In the genomic region with DNA sequence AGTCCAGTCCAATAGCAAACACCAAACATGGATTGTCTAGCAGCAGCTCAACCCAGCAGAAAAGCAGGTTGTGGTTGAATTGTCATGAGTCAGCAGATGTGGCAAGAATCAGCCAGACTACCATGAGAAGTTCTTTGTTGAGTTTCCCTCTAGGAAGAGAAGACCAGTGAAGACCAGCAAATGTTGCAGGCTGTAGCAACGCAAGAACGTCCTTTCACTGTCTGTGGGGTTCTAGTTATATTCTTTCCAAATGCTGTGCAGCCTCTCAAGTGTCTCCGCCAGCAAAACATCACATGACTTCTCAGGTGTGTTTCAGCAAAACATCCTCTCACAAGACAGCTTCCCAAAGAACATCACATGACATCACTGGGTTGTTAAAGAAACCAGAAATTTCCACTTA, we compare ENCODE assay signal across 34 mouse cellular contexts. TPM values are rescaled to one million over a fixed set of nuclear protein-coding genes. Genes with fewer than 3 reads are reported as not detected.
DNase-seq lines count a peak whose midpoint lies in the region; ATAC-seq and TF ChIP-seq lines count a peak whose summit lies in the region.
"Had no signal": no experiment of that assay in that cellular context is flagged by ENCODE, and none has a peak within 500 bp of the region (broad histone marks: within the 10 kb centered on the region; RNA-seq: fewer than 3 reads in every experiment).

No protein-coding gene starts in this region.

- H3K9me3 ChIP-seq in liver, embryonic 11.5 days (ENCODE audit: control insufficient read depth, low read length), result no peaks in the 10 kb centered on the region
- no peaks in the 10 kb centered on the region for H3K9me3 ChIP-seq in ES-E14 (ENCODE audit: control insufficient read depth, insufficient read depth, low read depth, low read length)
- H3K9me3 ChIP-seq: forebrain, embryonic 12.5 days; heart, embryonic 15.5 days; limb, embryonic 13.5 days; liver, embryonic 13.5 days; stomach, embryonic 15.5 days had no signal

- WGBS in liver, embryonic 11.5 days, result 86% methylated on average over 3 of the region's 3 CpGs

- H3K4me2 ChIP-seq in liver, embryonic 11.5 days, result no peak overlapping the region
- H3K4me2 ChIP-seq: forebrain, embryonic 12.5 days; heart, embryonic 15.5 days; hindbrain, embryonic 12.5 days; limb, embryonic 13.5 days; liver, embryonic 13.5 days; midbrain, embryonic 13.5 days; stomach, embryonic 15.5 days had no signal

- in situ Hi-C loops in ES-E14 (cut with MboI; ENCODE audit: low sequenced_read_pairs in 2 of 2, unreplicated experiment in 2 of 2), result loop anchor here in 1 of 2 experiments (25.0 kb wide), 1 partner anchor 241 kb away; no protein-coding TSS in a partner anchor

- no peaks in the 10 kb centered on the region for H3K36me3 ChIP-seq in liver, embryonic 11.5 days (ENCODE audit: control insufficient read depth, insufficient read depth, low read length)
- no peaks in the 10 kb centered on the region for H3K36me3 ChIP-seq in ES-E14 (ENCODE audit: control insufficient read depth, insufficient read depth, low read length, poor library complexity, severe bottlenecking)
- H3K36me3 ChIP-seq: forebrain, embryonic 12.5 days; heart, embryonic 15.5 days; hindbrain, embryonic 12.5 days; limb, embryonic 13.5 days; liver, embryonic 13.5 days; midbrain, embryonic 13.5 days; stomach, embryonic 15.5 days had no signal

- no peak overlapping the region for H3K27ac ChIP-seq in liver, embryonic 11.5 days (ENCODE audit: low read depth, low read length)
- no peak overlapping the region for H3K27ac ChIP-seq in ES-E14 (ENCODE audit: insufficient read depth, low read depth, low read length, poor library complexity, severe bottlenecking)
- H3K27ac ChIP-seq: forebrain, embryonic 12.5 days; hindbrain, embryonic 12.5 days; hindbrain, postnatal 0 days; left cerebral cortex, adult 2 months; limb, embryonic 13.5 days; liver, embryonic 13.5 days; macrophage; midbrain, embryonic 13.5 days; stomach, embryonic 15.5 days had no signal

- peak; percentile 6 for DNase-seq in liver, embryonic 11.5 days (ENCODE audit: low spot score)
- no peak for DNase-seq in liver
- peak; percentile 78 for DNase-seq in CD4-positive helper T cell, adult 2 months (ENCODE audit: low read depth, low spot score)
- no peak for DNase-seq in ES-E14 (ENCODE audit: low read depth, low spot score)
- no peak for DNase-seq in adipocyte (ENCODE audit: low spot score)
- no peak for DNase-seq in adrenal gland, adult (ENCODE audit: inconsistent age in 2 of 2, low spot score in 1 of 2)
- no peak for DNase-seq in layer of hippocampus, postnatal 10 days (ENCODE audit: low spot score in 2 of 2)
- DNase-seq: adrenal gland, postnatal 25 days; B cell, adult 2 months; cerebellum, adult 11-12 months; cerebellum, postnatal 10 days; forebrain, postnatal 0 days; heart, postnatal 36 days; kidney, postnatal 25 days; liver, embryonic 13.5 days; lung, adult 18-20 months; lung, postnatal 10 days had no signal

- no peak overlapping the region for H3K9ac ChIP-seq in liver, embryonic 11.5 days (ENCODE audit: low read depth, low read length)
- no peak overlapping the region for H3K9ac ChIP-seq in ES-E14 (ENCODE audit: insufficient read depth, low read depth, low read length, poor library complexity, severe bottlenecking)
- H3K9ac ChIP-seq: forebrain, embryonic 12.5 days; forebrain, postnatal 0 days; heart, embryonic 15.5 days; hindbrain, embryonic 12.5 days; limb, embryonic 13.5 days; liver, embryonic 13.5 days; midbrain, embryonic 13.5 days; stomach, embryonic 15.5 days had no signal

- no peak overlapping the region for H3K4me3 ChIP-seq in liver, embryonic 11.5 days (ENCODE audit: low read depth, low read length)
- no peak overlapping the region for H3K4me3 ChIP-seq in ES-E14 (ENCODE audit: insufficient read depth in 1 of 2, low read depth in 1 of 2, low read length in 2 of 2, poor library complexity in 1 of 2, severe bottlenecking in 1 of 2)
- H3K4me3 ChIP-seq: erythroblast, embryonic 14.5 days; forebrain, embryonic 12.5 days; heart, embryonic 15.5 days; hindbrain, embryonic 12.5 days; left cerebral cortex, adult 2 months; limb, embryonic 13.5 days; liver, embryonic 13.5 days; midbrain, embryonic 13.5 days; stomach, embryonic 15.5 days had no signal

- H3K4me1 ChIP-seq in liver, embryonic 11.5 days (replicated peaks; ENCODE audit: control insufficient read depth, insufficient read depth, low read length), result no peaks in the 10 kb centered on the region; the same call in 1 of the 2 replicates
- H3K4me1 ChIP-seq in ES-E14 (ENCODE audit: control insufficient read depth in 2 of 2, insufficient read depth in 2 of 2, low read length in 2 of 2, poor library complexity in 1 of 2), result no peaks in the 10 kb centered on the region
- H3K4me1 ChIP-seq: forebrain, embryonic 12.5 days; heart, embryonic 15.5 days; hindbrain, embryonic 12.5 days; limb, embryonic 13.5 days; midbrain, embryonic 13.5 days; stomach, embryonic 15.5 days had no signal

- ATAC-seq in liver, embryonic 11.5 days (replicated peaks; ENCODE audit: low FRiP score), result no peak
- ATAC-seq: forebrain, postnatal 0 days; hindbrain, postnatal 0 days; intestine, postnatal 0 days; midbrain, embryonic 13.5 days had no signal

- H3K27me3 ChIP-seq in liver, embryonic 11.5 days (replicated peaks; ENCODE audit: control insufficient read depth, insufficient read depth, low read length), result no peaks in the 10 kb centered on the region
- H3K27me3 ChIP-seq: forebrain, embryonic 12.5 days; heart, embryonic 15.5 days; hindbrain, embryonic 12.5 days; limb, embryonic 13.5 days; liver, embryonic 13.5 days; midbrain, embryonic 13.5 days; stomach, embryonic 15.5 days had no signal

TF ChIP-seq in ES-E14, 5 proteins besides CTCF, POLR2A, EP300 and RAD21:
- TF ChIP-seq ZC3H11A (IDR thresholded peaks at IDR 0.05; ENCODE audit: borderline replicate concordance, low read depth, low read length) (no peak), MAFK (IDR thresholded peaks at IDR 0.05; ENCODE audit: insufficient read depth, low read depth, low read length) (0 out of 2 replicates have a peak, but pooled peaks have one; percentile 32)

RNA-seq across cellular contexts. Expression of a gene that starts 24.5 kb away (rescaled TPM):
- not detected in 2 replicates for polyA plus RNA-seq in liver, embryonic 11.5 days (2014; fragmentation: Nextera tagmentation; extraction: Ambion mirVana)
- total RNA-seq in ES-E14 (2012; rRNA removed), result 0.22 and 0.69 TPM in 2 replicates
- total RNA-seq in layer of hippocampus, postnatal 10 days (2021), result not detected
- total RNA-seq: hindbrain, postnatal 0 days; layer of hippocampus, adult 18-20 months; layer of hippocampus, postnatal 14 days; left cerebral cortex, adult 2 months; left cerebral cortex, postnatal 25 days; megakaryocyte-erythroid progenitor cell, adult 5-6 weeks had no signal
- polyA plus RNA-seq: erythroblast, embryonic 14.5 days; forebrain, embryonic 12.5 days; forebrain, postnatal 0 days; heart, embryonic 15.5 days; hindbrain, embryonic 12.5 days; hindbrain, postnatal 0 days; intestine, postnatal 0 days; kidney, embryonic 14.5 days; liver, embryonic 13.5 days; macrophage; neural tube, embryonic 14.5 days; stomach, embryonic 15.5 days had no signal

RNA-seq across cellular contexts. Expression of a gene that starts 43.3 kb away (rescaled TPM):
- 204 and 227 TPM in 2 replicates for polyA plus RNA-seq in liver, embryonic 11.5 days (2014; fragmentation: Nextera tagmentation; extraction: Ambion mirVana)
- 51.1 and 71.7 TPM in 2 replicates for total RNA-seq in ES-E14 (2012; rRNA removed)
- 1 to 10 TPM; 5.6 to 7.1 TPM for total RNA-seq in layer of hippocampus, postnatal 10 days (2021)

RNA-seq across cellular contexts. Expression of a gene that starts 53.7 kb away (rescaled TPM):
- 16.1 and 18.7 TPM in 2 replicates for polyA plus RNA-seq in liver, embryonic 11.5 days (2014; fragmentation: Nextera tagmentation; extraction: Ambion mirVana)
- total RNA-seq in ES-E14 (2012; rRNA removed), result 7.2 and 7.7 TPM in 2 replicates
- total RNA-seq in layer of hippocampus, postnatal 10 days (2021), result 10 to 100 TPM; 12.8 to 15.5 TPM
- polyA plus RNA-seq: erythroblast, embryonic 14.5 days had no signal

Comparison
In these comparisons a context has a peak if more than half of its experiments do, and no peak if none do; other contexts are left out.
1. DNase-seq: peak in liver, embryonic 11.5 days (single experiment) and CD4-positive helper T cell, adult 2 months (single experiment); none in liver (single experiment), ES-E14 (single experiment), adipocyte (single experiment), adrenal gland, adult (0 of 2) and layer of hippocampus, postnatal 10 days (0 of 2).